Mouse (Mus musculus) left cerebral cortex, postnatal 14 days (tissue): ENCODE data around the gene Usp22. TPM values are rescaled to one million over a fixed set of nuclear protein-coding genes. Genes with fewer than 3 reads are reported as not detected.

ENCODE experiments used
- DNase-seq, 2 experiments: peaks; one replicate each; pipeline ENCODE4 v3.0.0; 2021 to 2022; ENCODE audit warnings: low spot score in 2 of 2, mixed read lengths in 1 of 2
- intact Hi-C: fragments of 180-260 bp; cut with DNase I; formaldehyde crosslinking; loops from one replicate; pipeline ENCODE4 v1.15.1; 2025
- total RNA-seq, 2 experiments: library from RNA; stranded (reverse); gene quantifications; 2 replicates each; pipeline ENCODE4 v1.2.3; 2021

The Usp22 gene
- total RNA-seq, 2 experiments from 2014 or later, result 275 to 287 TPM

DNA sequence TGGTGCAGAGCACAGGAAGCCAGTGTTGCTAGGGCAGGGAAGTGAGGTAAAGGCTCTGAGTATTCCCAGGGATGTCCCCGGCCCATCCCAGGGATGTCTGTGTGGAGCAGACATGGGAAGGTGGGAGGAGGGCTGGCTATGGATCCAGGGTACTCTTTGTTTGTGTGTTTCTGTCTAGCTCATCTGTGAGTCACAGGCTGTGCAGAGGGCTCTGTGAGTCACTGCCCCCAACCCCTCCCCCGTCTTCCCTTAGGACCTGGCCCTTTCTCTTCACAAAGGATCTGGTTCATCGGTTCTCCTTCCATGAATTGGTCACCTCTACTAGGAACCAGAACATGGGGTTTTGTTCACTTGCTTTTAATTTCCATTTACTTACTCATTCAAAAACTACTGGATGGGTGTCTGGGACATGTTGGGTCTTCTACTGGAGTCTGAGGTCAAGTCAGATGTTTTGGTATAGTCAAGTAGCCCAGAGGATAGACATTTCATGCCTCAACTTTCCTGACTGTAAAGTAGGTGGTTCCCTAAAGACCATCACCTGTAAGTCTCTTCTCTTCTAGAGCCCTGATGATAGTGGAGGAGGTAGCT is 54.8 kb downstream of the Usp22 start:
- intact Hi-C loops, result no loop called here

DNA sequence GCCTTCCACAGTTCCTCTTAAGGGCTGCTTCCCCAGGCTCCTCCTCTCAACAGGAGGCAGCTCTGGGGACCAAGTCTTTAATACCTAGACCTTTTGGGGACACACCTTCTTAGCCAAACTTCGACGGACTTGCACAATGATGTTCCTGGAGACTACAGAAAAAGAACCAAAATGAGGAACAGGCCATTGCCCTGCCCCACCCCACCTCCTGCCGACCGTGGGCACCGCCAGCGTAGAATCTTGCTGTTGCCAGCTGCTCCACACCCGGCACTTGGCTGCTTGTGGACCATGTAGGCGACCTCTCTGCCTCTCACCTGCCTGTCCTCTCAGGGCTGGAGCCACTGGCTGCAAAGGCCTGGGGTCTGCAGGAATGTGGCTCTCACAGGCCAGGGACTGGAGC is 58.6 kb downstream of the Usp22 start:
- DNase-seq, result no peak

More for the DNA sequence above, 54.8 kb downstream of the Usp22 start:
- DNase-seq, result no peak

DNA sequence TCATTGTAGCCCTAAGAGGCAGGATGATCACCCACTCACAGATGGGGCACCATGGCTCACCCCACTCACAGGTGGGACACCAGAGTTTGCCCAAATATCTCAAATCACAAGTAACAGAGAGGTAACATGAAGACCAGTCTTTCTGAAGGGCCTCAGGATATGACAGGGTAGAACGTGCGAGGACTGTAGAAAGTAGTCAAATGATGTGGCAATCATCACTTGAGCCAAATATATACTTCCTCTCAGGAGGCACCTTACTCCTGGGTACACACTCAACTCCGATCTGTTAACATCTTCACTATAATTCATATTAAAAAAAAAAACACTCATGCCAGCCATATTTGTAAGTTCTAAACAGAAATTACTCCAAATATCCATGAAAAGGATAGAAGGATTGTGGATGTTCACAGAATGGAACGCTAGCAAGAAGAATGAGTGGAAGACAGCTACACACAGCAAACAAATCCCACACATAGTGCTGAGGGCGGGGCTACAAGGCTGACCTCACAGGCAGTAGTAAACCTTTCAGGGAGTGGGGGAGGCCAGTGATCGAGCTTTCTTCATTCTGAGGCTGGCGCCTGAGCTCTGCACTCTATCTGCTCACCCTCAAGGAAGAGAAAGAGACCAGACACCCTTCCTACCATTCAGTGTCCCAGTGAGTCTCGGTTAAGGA is 62.4 kb downstream of the Usp22 start:
- intact Hi-C loops, result no loop called here
- DNase-seq, result no peak

More for the DNA sequence above, 58.6 kb downstream of the Usp22 start:
- intact Hi-C loops, result no loop called here

DNA sequence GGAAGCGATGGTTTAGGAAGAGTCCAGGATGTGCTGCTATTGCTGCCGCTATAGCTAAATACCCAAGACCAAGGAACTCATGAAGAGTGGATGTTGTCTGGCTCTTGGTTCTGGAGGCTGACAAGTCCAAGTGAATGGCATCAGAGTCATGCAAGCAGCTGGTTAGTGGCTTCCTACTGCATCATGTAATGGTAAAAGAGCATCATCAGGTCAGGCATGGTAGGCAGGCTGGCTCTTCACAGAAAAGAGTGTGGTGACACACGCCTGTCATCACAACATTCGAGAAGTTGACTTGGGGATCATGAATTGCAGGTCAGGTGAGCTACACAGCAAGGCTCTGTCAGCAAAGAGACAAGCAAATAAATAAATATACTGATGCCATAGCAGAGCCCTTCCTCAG is 63.4 kb downstream of the Usp22 start:
- no peak for DNase-seq
- intact Hi-C loops, result no loop called here

DNA sequence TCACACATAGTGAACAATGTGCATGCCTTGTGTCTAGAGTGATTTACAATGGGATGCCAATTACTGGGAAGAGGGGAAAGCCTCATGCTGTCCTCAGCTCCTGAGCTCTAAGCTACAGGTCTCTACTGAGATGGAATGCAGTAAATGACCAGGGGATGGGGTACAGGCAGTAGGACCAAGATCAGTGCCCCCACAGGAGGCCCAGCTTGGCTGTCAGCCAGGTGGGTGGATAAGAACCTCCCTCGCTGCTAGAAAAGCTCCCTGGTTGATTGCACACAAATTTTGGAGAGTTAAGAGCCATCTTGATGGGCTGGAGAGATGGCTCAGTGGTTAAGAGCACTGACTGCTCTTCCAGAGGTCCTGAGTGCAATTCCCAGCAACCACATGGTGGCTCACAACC is 63.9 kb downstream of the Usp22 start:
- DNase-seq, result no peak

DNA sequence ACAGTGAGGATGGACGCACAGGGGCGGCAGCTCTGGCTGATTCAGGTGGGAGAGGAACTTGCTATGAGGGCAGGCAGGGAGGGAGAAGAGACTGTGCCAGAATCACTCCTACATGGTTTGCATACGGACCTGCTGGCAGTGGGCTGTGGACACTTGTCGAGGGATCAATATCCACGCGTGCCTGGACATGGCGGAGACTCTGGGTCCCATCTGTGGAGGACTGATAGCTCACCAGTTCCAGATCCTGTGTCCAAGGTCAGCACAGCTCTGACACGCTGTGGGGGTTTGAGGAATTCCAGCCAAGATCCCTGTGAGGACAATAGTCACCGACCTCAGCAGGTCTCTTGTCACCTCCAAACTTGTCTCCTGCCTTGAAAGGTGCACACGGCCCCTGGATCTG is 64.7 kb downstream of the Usp22 start:
- DNase-seq, result no peak
- intact Hi-C loops, result no loop called here

More for the DNA sequence above, 63.9 kb downstream of the Usp22 start:
- intact Hi-C loops, result no loop called here

DNA sequence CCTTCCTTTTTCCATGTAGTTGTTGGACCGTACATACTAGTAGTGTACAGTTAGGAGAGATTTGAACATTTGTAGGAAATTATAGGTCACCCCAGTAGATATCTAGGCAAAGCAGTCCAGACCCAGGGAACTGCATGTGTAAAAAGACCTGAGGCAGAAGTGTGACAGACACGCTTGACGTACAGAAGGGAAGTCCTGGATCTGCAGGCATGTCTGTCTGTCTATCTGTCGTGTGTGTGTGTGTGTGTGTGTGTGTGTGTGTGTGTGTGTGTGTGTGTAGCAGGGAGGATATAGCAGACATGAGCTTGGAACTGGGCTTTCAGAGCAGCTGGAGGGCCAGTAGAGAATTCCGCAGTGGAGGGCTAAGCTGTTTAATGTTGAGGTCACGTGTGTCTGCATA is 65.1 kb downstream of the Usp22 start:
- intact Hi-C loops, result loop anchor here (5.0 to 10.0 kb wide), 3 partner anchors 48 to 395 kb away; partner anchors contain the start of genes B9d1 and Slc47a2
- DNase-seq, result no peak

DNA sequence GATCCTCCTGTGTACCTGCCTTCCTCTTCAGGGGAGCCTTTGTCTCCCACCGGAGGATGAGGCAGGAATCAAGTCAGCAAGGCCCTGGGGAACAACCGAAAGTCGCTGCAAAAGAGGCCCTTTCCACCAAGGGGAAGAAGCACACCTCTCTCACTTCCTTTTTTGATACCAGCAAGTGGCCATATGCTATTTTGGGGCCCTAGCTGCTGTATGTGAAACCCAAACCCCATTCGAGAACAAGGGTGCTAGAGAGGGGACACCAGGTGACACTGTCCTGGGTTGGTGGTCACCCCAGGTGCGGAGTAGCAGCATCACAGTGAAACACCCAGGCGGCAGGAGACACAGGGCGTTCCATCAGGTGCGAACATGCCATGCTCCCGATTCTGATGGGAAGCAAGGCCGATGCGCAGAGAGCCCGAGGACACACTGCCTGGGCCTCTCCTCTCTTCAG is 65.9 kb downstream of the Usp22 start:
- DNase-seq, result no peak
- intact Hi-C loops, result loop anchor here (5.0 to 10.0 kb wide), 3 partner anchors 48 to 396 kb away; partner anchors contain the start of genes B9d1 and Slc47a2

DNA sequence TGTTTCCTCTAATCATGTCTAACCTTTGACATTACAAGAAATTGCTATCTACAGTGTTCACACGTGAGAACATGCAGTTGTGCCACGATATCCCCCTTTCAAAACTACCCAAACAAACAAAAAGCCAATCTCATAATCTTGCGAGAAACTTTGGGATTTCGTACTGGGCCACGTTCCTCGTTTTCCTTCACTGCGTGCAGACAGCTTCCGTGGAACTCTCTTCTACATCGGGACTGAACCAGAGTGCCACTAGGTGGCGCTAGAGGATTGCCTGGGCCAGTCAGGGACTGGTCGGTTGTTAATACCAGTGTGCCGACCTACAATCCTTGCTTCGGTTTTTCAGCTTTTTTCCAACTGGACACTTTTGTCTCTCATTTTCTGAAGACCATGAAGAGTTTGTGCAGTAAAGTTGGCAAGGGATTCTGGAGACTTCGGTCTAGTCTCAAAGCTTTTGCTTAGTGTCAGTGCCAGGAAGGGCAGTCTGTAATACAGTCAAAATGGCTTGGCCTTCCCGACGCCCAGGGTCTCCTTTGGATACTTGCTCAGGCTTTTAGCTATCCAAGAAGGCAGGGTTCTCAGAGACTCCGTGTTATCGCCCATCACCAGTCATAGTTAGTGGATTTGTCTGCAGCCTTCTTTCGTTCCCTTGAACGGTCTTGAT is 70.5 kb downstream of the Usp22 start:
- intact Hi-C loops, result loop anchor here (2.0 to 10.0 kb wide), 5 partner anchors 38 to 400 kb away; partner anchors contain the start of genes B9d1 and Slc47a2
- peak; percentile 87 to 93 for DNase-seq

DNA sequence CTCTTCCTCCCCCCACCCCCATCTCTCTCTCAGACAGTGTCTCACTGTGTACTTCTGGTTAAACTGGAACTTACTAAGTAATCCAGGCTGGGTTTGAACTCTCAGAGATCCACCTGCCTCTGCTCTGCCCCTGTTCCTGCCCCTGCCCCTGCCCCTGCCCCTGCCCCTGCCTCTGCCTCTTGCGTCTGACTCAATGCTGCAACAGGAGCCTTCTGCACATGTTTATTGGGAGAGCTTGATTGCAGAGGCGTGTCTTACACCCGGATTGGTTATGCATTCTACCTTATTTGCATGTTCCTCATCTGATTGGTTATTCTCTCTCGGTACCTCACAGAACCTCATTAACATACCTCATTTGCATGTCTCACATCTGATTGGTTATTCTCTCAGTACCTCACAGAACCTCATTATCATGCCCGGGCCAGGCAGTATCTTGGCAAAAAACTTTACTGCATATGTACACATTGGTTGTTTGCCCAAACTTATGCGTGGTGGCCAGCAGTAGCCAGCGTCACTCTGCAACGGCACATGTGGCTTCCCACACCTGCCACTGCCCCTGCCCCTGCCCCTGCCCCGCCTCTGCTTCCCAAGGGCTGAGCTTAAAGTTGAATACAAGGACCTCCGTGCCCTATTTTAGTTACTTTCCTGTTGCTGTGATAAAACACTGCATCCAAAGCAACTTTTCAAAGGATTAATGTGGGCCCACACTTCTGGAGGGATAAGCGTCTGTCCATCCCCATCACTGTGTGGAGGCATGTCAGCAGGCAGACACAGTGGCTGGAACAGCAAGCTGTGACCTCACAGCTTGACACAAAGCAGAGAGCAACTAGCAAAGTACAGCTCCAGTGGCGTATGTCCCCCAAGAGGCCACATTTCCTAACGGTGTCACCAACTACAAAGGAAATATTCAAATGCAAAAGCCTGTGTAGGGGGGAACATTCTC is 72.2 kb downstream of the Usp22 start:
- intact Hi-C loops, result loop anchor here (5.0 to 10.0 kb wide), 4 partner anchors 40 to 402 kb away; partner anchors contain the start of genes B9d1 and Slc47a2
- no peak for DNase-seq

Other genes with a start within 250 kb of the Usp22 start
- gene Map2k3, start 243.0 kb downstream of the Usp22 start, total RNA-seq, result 10 to 100 TPM; 12.1 to 14.7 TPM
- 10 to 100 TPM; 12.9 to 13.5 TPM for gene Kcnj12, start 152.5 kb downstream of the Usp22 start, total RNA-seq
- gene Tnfrsf13b, start 48.3 kb downstream of the Usp22 start, total RNA-seq, result 1 to 10 TPM; 1.2 to 1.6 TPM
- 1 to 10 TPM; 1.5 to 1.7 TPM for gene Aldh3a1, start 32.5 kb upstream of the Usp22 start, total RNA-seq
- gene Aldh3a2, start 92.4 kb upstream of the Usp22 start, total RNA-seq, result 10 to 100 TPM; 45.2 to 50.3 TPM
- under 1 TPM; 0.27 to 0.64 TPM for gene Slc47a2, start 167.8 kb upstream of the Usp22 start, total RNA-seq
- 1 to 10 TPM; 3.7 to 4.1 TPM for gene Slc47a1, start 203.3 kb upstream of the Usp22 start, total RNA-seq